8 mouse cellular contexts compared by ENCODE assay signal in genomic region chr12:112617898-112618380, GRCm38 (mm10). TPM values are rescaled to one million over a fixed set of nuclear protein-coding genes. Genes with fewer than 3 reads are reported as not detected.
DNase-seq lines count a peak whose midpoint lies in the region; ATAC-seq and TF ChIP-seq lines count a peak whose summit lies in the region.

No protein-coding gene starts in this region.

- TF ChIP-seq CTCF in testis, adult 2 months (IDR thresholded peaks at IDR 0.05; ENCODE audit: control insufficient read depth, insufficient read depth, insufficient replicate concordance, low read depth, low read length), result peak; percentile 46; the same call in 1 of the 2 replicates

- peak; percentile 49 for ATAC-seq in embryonic facial prominence, embryonic 11.5 days (replicated peaks; ENCODE audit: insufficient number of reproducible peaks, low FRiP score, low TSS enrichment, low read depth)
- ATAC-seq in kidney, embryonic 14.5 days (ENCODE audit: low FRiP score, low TSS enrichment), result peak; percentile 54
- ATAC-seq in limb, embryonic 15.5 days (ENCODE audit: insufficient number of reproducible peaks, low FRiP score, low TSS enrichment, low read depth), result peak; percentile 77
- 0 out of 2 replicates have a peak, but pooled peaks have one; percentile 14 for ATAC-seq in midbrain, embryonic 15.5 days (replicated peaks)

- no peak overlapping the region for H3K4me3 ChIP-seq in testis, adult 2 months (ENCODE audit: control insufficient read depth, low read depth, low read length)
- no peak overlapping the region for H3K4me3 ChIP-seq in embryonic facial prominence, embryonic 11.5 days (ENCODE audit: low read depth, low read length)
- H3K4me3 ChIP-seq in kidney, embryonic 14.5 days (ENCODE audit: low read length), result no peak overlapping the region
- H3K4me3 ChIP-seq in limb, embryonic 15.5 days, result no peak overlapping the region
- H3K4me3 ChIP-seq in midbrain, embryonic 15.5 days, result no peak overlapping the region

- no peak overlapping the region for H3K9ac ChIP-seq in embryonic facial prominence, embryonic 11.5 days (replicated peaks; ENCODE audit: low read length)
- H3K9ac ChIP-seq in kidney, embryonic 14.5 days (ENCODE audit: low read depth, low read length), result no peak overlapping the region
- no peak overlapping the region for H3K9ac ChIP-seq in limb, embryonic 15.5 days
- H3K9ac ChIP-seq in midbrain, embryonic 15.5 days, result no peak overlapping the region

- H3K9me3 ChIP-seq in embryonic facial prominence, embryonic 11.5 days (replicated peaks; ENCODE audit: control insufficient read depth, low read length), result no peaks in the 10 kb centered on the region
- H3K9me3 ChIP-seq in kidney, embryonic 14.5 days (ENCODE audit: control insufficient read depth, low read length), result no peaks in the 10 kb centered on the region
- H3K9me3 ChIP-seq in limb, embryonic 15.5 days, result no peaks in the 10 kb centered on the region
- no peaks in the 10 kb centered on the region for H3K9me3 ChIP-seq in midbrain, embryonic 15.5 days

- H3K27ac ChIP-seq in testis, adult 2 months (ENCODE audit: control insufficient read depth, insufficient read depth, low read depth, low read length), result no peak overlapping the region
- H3K27ac ChIP-seq in embryonic facial prominence, embryonic 11.5 days (replicated peaks; ENCODE audit: low read depth, low read length), result no peak overlapping the region
- H3K27ac ChIP-seq in kidney, embryonic 14.5 days (ENCODE audit: low read depth, low read length), result no peak overlapping the region
- H3K27ac ChIP-seq in limb, embryonic 15.5 days, result peak overlapping the region; percentile 38; the same call in 1 of the 2 replicates
- H3K27ac ChIP-seq in midbrain, embryonic 15.5 days, result no peak overlapping the region

- peaks cover 6% of the 10 kb centered on the region for H3K4me1 ChIP-seq in testis, adult 2 months (ENCODE audit: control insufficient read depth, insufficient read depth, low read length)
- no peaks in the 10 kb centered on the region for H3K4me1 ChIP-seq in embryonic facial prominence, embryonic 11.5 days (ENCODE audit: control insufficient read depth, insufficient read depth, low read length)
- peaks cover 24% of the 10 kb centered on the region for H3K4me1 ChIP-seq in kidney, embryonic 14.5 days (ENCODE audit: control insufficient read depth, insufficient read depth, low read length)
- peaks cover 39% of the 10 kb centered on the region for H3K4me1 ChIP-seq in limb, embryonic 15.5 days
- H3K4me1 ChIP-seq in midbrain, embryonic 15.5 days, result peaks cover 18% of the 10 kb centered on the region

- H3K27me3 ChIP-seq in testis, adult 2 months (ENCODE audit: control insufficient read depth, insufficient read depth, low read length), result 0 out of 2 replicates have a peak, but pooled peaks cover 2% of the 10 kb centered on the region
- peaks cover 12% of the 10 kb centered on the region for H3K27me3 ChIP-seq in embryonic facial prominence, embryonic 11.5 days (ENCODE audit: control insufficient read depth, insufficient read depth, low read length)
- H3K27me3 ChIP-seq in kidney, embryonic 14.5 days (ENCODE audit: control insufficient read depth, insufficient read depth, low read length), result peaks cover 4% of the 10 kb centered on the region; the same call in 1 of the 2 replicates
- H3K27me3 ChIP-seq in limb, embryonic 15.5 days, result peaks cover 25% of the 10 kb centered on the region
- H3K27me3 ChIP-seq in midbrain, embryonic 15.5 days (replicated peaks), result peaks cover 23% of the 10 kb centered on the region

- H3K36me3 ChIP-seq in testis, adult 2 months (ENCODE audit: control insufficient read depth, insufficient read depth, low read length), result no peaks in the 10 kb centered on the region
- no peaks in the 10 kb centered on the region for H3K36me3 ChIP-seq in embryonic facial prominence, embryonic 11.5 days (replicated peaks; ENCODE audit: control insufficient read depth, insufficient read depth, low read depth, low read length)
- no peaks in the 10 kb centered on the region for H3K36me3 ChIP-seq in kidney, embryonic 14.5 days (ENCODE audit: control insufficient read depth, insufficient read depth, low read length)
- H3K36me3 ChIP-seq in limb, embryonic 15.5 days, result 0 out of 2 replicates have a peak, but pooled peaks cover 8% of the 10 kb centered on the region
- H3K36me3 ChIP-seq in midbrain, embryonic 15.5 days (replicated peaks), result no peaks in the 10 kb centered on the region

- no peak for DNase-seq in testis, postnatal 14 days (ENCODE audit: low spot score)
- peak; percentile 79 for DNase-seq in embryonic facial prominence, embryonic 11.5 days (ENCODE audit: low spot score)
- peak; percentile 81 to 83 for DNase-seq in heart, adult 9 months (ENCODE audit: low spot score in 2 of 2)
- peak; percentile 79 to 88 for DNase-seq in spleen, postnatal 4 days (ENCODE audit: low spot score in 2 of 2)

- TF ChIP-seq POLR2A in testis, adult 2 months (IDR thresholded peaks at IDR 0.05; ENCODE audit: control insufficient read depth, low read depth, low read length), result no peak

- no peak overlapping the region for H3K4me2 ChIP-seq in embryonic facial prominence, embryonic 11.5 days (ENCODE audit: low read depth, low read length)
- H3K4me2 ChIP-seq in kidney, embryonic 14.5 days (replicated peaks; ENCODE audit: low read depth, low read length), result no peak overlapping the region
- H3K4me2 ChIP-seq in limb, embryonic 15.5 days, result no peak overlapping the region
- no peak overlapping the region for H3K4me2 ChIP-seq in midbrain, embryonic 15.5 days

- 19% methylated on average over 8 of the region's 8 CpGs for WGBS in embryonic facial prominence, embryonic 11.5 days
- 20% methylated on average over 8 of the region's 8 CpGs for WGBS in kidney, embryonic 14.5 days
- WGBS in limb, embryonic 15.5 days, result 17% methylated on average over 8 of the region's 8 CpGs
- 11% methylated on average over 8 of the region's 8 CpGs for WGBS in midbrain, embryonic 15.5 days

RNA-seq across cellular contexts. Expression of gene Adssl1, which starts 1.9 kb away (rescaled TPM):
- 7.9 and 8.9 TPM in 2 replicates for polyA plus RNA-seq in testis, adult 2 months (2012; rRNA removed)
- 4.0 and 4.2 TPM in 2 replicates for polyA plus RNA-seq in embryonic facial prominence, embryonic 11.5 days (2014; fragmentation: Nextera tagmentation; extraction: Ambion mirVana)
- polyA plus RNA-seq in kidney, embryonic 14.5 days (2014; fragmentation: Nextera tagmentation; extraction: Ambion mirVana), result 8.0 and 9.3 TPM in 2 replicates
- 11.6 and 27.2 TPM in 2 replicates for polyA plus RNA-seq in limb, embryonic 15.5 days (2015; fragmentation: Nextera tagmentation; extraction: Ambion mirVana)
- 3.1 and 3.6 TPM in 2 replicates for polyA plus RNA-seq in midbrain, embryonic 15.5 days (2015; fragmentation: Nextera tagmentation; extraction: Ambion mirVana)

RNA-seq across cellular contexts. Expression of gene Siva1, which starts 26.5 kb away (rescaled TPM):
- 36.0 and 41.7 TPM in 2 replicates for polyA plus RNA-seq in testis, adult 2 months (2012; rRNA removed)
- 222 and 241 TPM in 2 replicates for polyA plus RNA-seq in embryonic facial prominence, embryonic 11.5 days (2014; fragmentation: Nextera tagmentation; extraction: Ambion mirVana)
- polyA plus RNA-seq in kidney, embryonic 14.5 days (2014; fragmentation: Nextera tagmentation; extraction: Ambion mirVana), result 314 and 362 TPM in 2 replicates
- 195 and 218 TPM in 2 replicates for polyA plus RNA-seq in limb, embryonic 15.5 days (2015; fragmentation: Nextera tagmentation; extraction: Ambion mirVana)
- 51.2 and 59.2 TPM in 2 replicates for polyA plus RNA-seq in midbrain, embryonic 15.5 days (2015; fragmentation: Nextera tagmentation; extraction: Ambion mirVana)

RNA-seq across cellular contexts. Expression of gene Inf2, which starts 29.4 kb away (rescaled TPM):
- polyA plus RNA-seq in testis, adult 2 months (2012; rRNA removed), result 2.9 TPM in 2 replicates
- 1.6 and 1.9 TPM in 2 replicates for polyA plus RNA-seq in embryonic facial prominence, embryonic 11.5 days (2014; fragmentation: Nextera tagmentation; extraction: Ambion mirVana)
- polyA plus RNA-seq in kidney, embryonic 14.5 days (2014; fragmentation: Nextera tagmentation; extraction: Ambion mirVana), result 4.7 and 5.8 TPM in 2 replicates
- polyA plus RNA-seq in limb, embryonic 15.5 days (2015; fragmentation: Nextera tagmentation; extraction: Ambion mirVana), result 7.4 and 7.6 TPM in 2 replicates
- 1.0 and 2.4 TPM in 2 replicates for polyA plus RNA-seq in midbrain, embryonic 15.5 days (2015; fragmentation: Nextera tagmentation; extraction: Ambion mirVana)

RNA-seq across cellular contexts. Expression of gene Akt1, which starts 56.7 kb away (rescaled TPM):
- polyA plus RNA-seq in testis, adult 2 months (2012; rRNA removed), result 28.3 and 29.1 TPM in 2 replicates
- 68.3 and 99.2 TPM in 2 replicates for polyA plus RNA-seq in embryonic facial prominence, embryonic 11.5 days (2014; fragmentation: Nextera tagmentation; extraction: Ambion mirVana)
- 50.8 and 58.5 TPM in 2 replicates for polyA plus RNA-seq in kidney, embryonic 14.5 days (2014; fragmentation: Nextera tagmentation; extraction: Ambion mirVana)
- 75.1 and 86.0 TPM in 2 replicates for polyA plus RNA-seq in limb, embryonic 15.5 days (2015; fragmentation: Nextera tagmentation; extraction: Ambion mirVana)
- 139 and 162 TPM in 2 replicates for polyA plus RNA-seq in midbrain, embryonic 15.5 days (2015; fragmentation: Nextera tagmentation; extraction: Ambion mirVana)

Comparison
In these comparisons a context has a peak if more than half of its experiments do, and no peak if none do; other contexts are left out.
1. ATAC-seq: peak in every context shown above with its lines; median percentile 77 in limb, embryonic 15.5 days; 54 in kidney, embryonic 14.5 days; 49 in embryonic facial prominence, embryonic 11.5 days; 14 in midbrain, embryonic 15.5 days.